Mouse (Mus musculus) hindbrain, embryonic 15.5 days (tissue): ENCODE measurements around the gene Rprd1b. TPM values are rescaled to one million over a fixed set of nuclear protein-coding genes. Genes with fewer than 3 reads are reported as not detected.
A peak's percentile ranks its signal among the peaks of the same experiment; 100 is the strongest.

ENCODE experiments used
- ATAC-seq: fragments of 200-750 bp; cut with Nextera tagmentation; 2 replicates; pipeline ENCODE4 v1.8.0; 2017; ENCODE audit warnings: low read depth, moderate number of reproducible peaks, moderate TSS enrichment; ENCODE audit not compliant: low FRiP score
- H3K27ac ChIP-seq: fragments of 300-500 bp; sonication (generic); replicated peaks from 2 replicates; pipeline ENCODE4 v1.5.1; 2015; ENCODE audit warnings: mild to moderate bottlenecking, inconsistent platforms
- H3K27me3 ChIP-seq: fragments of 300-500 bp; sonication (generic); 2 replicates; pipeline ENCODE4 v1.6.1; 2015; ENCODE audit warnings: control low read depth, inconsistent platforms
- H3K36me3 ChIP-seq: fragments of 300-500 bp; sonication (generic); 2 replicates; pipeline ENCODE4 v1.6.1; 2015; ENCODE audit warnings: control low read depth, inconsistent platforms
- H3K4me1 ChIP-seq: fragments of 300-500 bp; sonication (generic); replicated peaks from 2 replicates; pipeline ENCODE4 v1.6.1; 2015; ENCODE audit warnings: control low read depth, inconsistent platforms
- H3K4me2 ChIP-seq: fragments of 300-500 bp; sonication (generic); 2 replicates; pipeline ENCODE4 v1.6.1; 2015; ENCODE audit warnings: moderate library complexity, mild to moderate bottlenecking, inconsistent platforms
- H3K4me3 ChIP-seq: fragments of 300-500 bp; sonication (generic); 2 replicates; pipeline ENCODE4 v1.5.1; 2015; ENCODE audit warnings: mild to moderate bottlenecking, inconsistent platforms
- H3K9ac ChIP-seq: fragments of 300-500 bp; sonication (generic); 2 replicates; pipeline ENCODE4 v1.6.1; 2015; ENCODE audit warnings: inconsistent platforms
- H3K9me3 ChIP-seq: fragments of 300-500 bp; sonication (generic); 2 replicates; pipeline ENCODE4 v1.6.1; 2016; ENCODE audit warnings: control low read depth, inconsistent platforms
- WGBS: fragments of 180-500 bp; shearing (Covaris S2); methylation state at CpG from one replicate; pipeline ENCODE4 v1.1.7; 2015; 5-methylcytosine and 5-hydroxymethylcytosine counted together
- polyA plus RNA-seq: library from polyadenylated mRNA; unstranded; fragments of >200 nt; fragmentation: Nextera tagmentation; extraction: Ambion mirVana; gene quantifications from 2 replicates; pipeline ENCODE4 v1.2.1, GENCODE M21; 2015

The Rprd1b gene
- polyA plus RNA-seq, 1 experiment from 2014 or later: 31.9 TPM

- no peak overlapping the region for H3K4me2 ChIP-seq
- no peaks in the 10 kb centered on the region for H3K36me3 ChIP-seq
- no peaks in the 10 kb centered on the region for H3K9me3 ChIP-seq
- 0 out of 2 replicates have a peak, but pooled peaks cover 2% of the 10 kb centered on the region for H3K4me1 ChIP-seq
- WGBS: 42% methylated on average over 5 of the region's 5 CpGs
- H3K9ac ChIP-seq: no peak overlapping the region
- ATAC-seq: no peak
- H3K4me3 ChIP-seq: no peak overlapping the region
- no peak overlapping the region for H3K27ac ChIP-seq
- H3K27me3 ChIP-seq: no peaks in the 10 kb centered on the region
Observed at GRCm38 (mm10) chr2:158093345-158093744, 65.0 kb downstream of the Rprd1b start.

- no peak overlapping the region for H3K9ac ChIP-seq
- H3K9me3 ChIP-seq: no peaks in the 10 kb centered on the region
- WGBS: 83% methylated on average over 7 of the region's 7 CpGs
- no peak overlapping the region for H3K4me3 ChIP-seq
- H3K4me1 ChIP-seq: 0 out of 2 replicates have a peak, but pooled peaks cover 2% of the 10 kb centered on the region
- no peaks in the 10 kb centered on the region for H3K36me3 ChIP-seq
- no peaks in the 10 kb centered on the region for H3K27me3 ChIP-seq
- no peak for ATAC-seq
- H3K4me2 ChIP-seq: no peak overlapping the region
- no peak overlapping the region for H3K27ac ChIP-seq
Observed at GRCm38 (mm10) chr2:158094300-158094699, 66.0 kb downstream of the Rprd1b start.

- no peaks in the 10 kb centered on the region for H3K27me3 ChIP-seq
- H3K27ac ChIP-seq: no peak overlapping the region
- no peak overlapping the region for H3K4me2 ChIP-seq
- H3K9ac ChIP-seq: no peak overlapping the region
- WGBS: 80% methylated on average over 5 of the region's 5 CpGs
- no peaks in the 10 kb centered on the region for H3K9me3 ChIP-seq
- H3K36me3 ChIP-seq: no peaks in the 10 kb centered on the region
- 0 out of 2 replicates have a peak, but pooled peaks cover 2% of the 10 kb centered on the region for H3K4me1 ChIP-seq
- no peak for ATAC-seq
- H3K4me3 ChIP-seq: no peak overlapping the region
Observed at GRCm38 (mm10) chr2:158094846-158095245, 66.5 kb downstream of the Rprd1b start.

- H3K4me1 ChIP-seq: 0 out of 2 replicates have a peak, but pooled peaks cover 2% of the 10 kb centered on the region
- no peak overlapping the region for H3K9ac ChIP-seq
- 85% methylated on average over 5 of the region's 5 CpGs for WGBS
- H3K27me3 ChIP-seq: no peaks in the 10 kb centered on the region
- no peaks in the 10 kb centered on the region for H3K36me3 ChIP-seq
- H3K4me2 ChIP-seq: no peak overlapping the region
- no peak overlapping the region for H3K27ac ChIP-seq
- no peaks in the 10 kb centered on the region for H3K9me3 ChIP-seq
- ATAC-seq: no peak
- no peak overlapping the region for H3K4me3 ChIP-seq
Observed at GRCm38 (mm10) chr2:158097071-158097470, 68.8 kb downstream of the Rprd1b start.

GRCm38 (mm10) chr2:158098730-158099129, 70.4 kb downstream of the Rprd1b start:
- Histone ChIP-seq H3K9ac (no peak overlapping the region), H3K36me3 (no peaks in the 10 kb centered on the region), H3K4me1 (0 out of 2 replicates have a peak, but pooled peaks cover 2% of the 10 kb centered on the region), H3K4me2 (no peak overlapping the region), H3K9me3 (no peaks in the 10 kb centered on the region), H3K27ac (no peak overlapping the region), H3K4me3 (no peak overlapping the region), H3K27me3 (no peaks in the 10 kb centered on the region)
- no peak for ATAC-seq
- WGBS: 86% methylated on average over 5 of the region's 5 CpGs

GRCm38 (mm10) chr2:158099537-158099936, 71.2 kb downstream of the Rprd1b start:
- H3K4me2 ChIP-seq: no peak overlapping the region
- no peaks in the 10 kb centered on the region for H3K4me1 ChIP-seq
- no peaks in the 10 kb centered on the region for H3K9me3 ChIP-seq
- H3K27ac ChIP-seq: no peak overlapping the region
- WGBS: 86% methylated on average over 3 of the region's 3 CpGs
- H3K36me3 ChIP-seq: no peaks in the 10 kb centered on the region
- no peak overlapping the region for H3K4me3 ChIP-seq
- H3K9ac ChIP-seq: no peak overlapping the region
- no peaks in the 10 kb centered on the region for H3K27me3 ChIP-seq
- ATAC-seq: no peak

GRCm38 (mm10) chr2:158101768-158102167, 73.5 kb downstream of the Rprd1b start:
- Histone ChIP-seq H3K36me3 (no peaks in the 10 kb centered on the region), H3K4me2 (no peak overlapping the region), H3K4me1 (peaks cover 2% of the 10 kb centered on the region), H3K4me3 (no peak overlapping the region), H3K27me3 (no peaks in the 10 kb centered on the region), H3K27ac (no peak overlapping the region), H3K9me3 (no peaks in the 10 kb centered on the region), H3K9ac (no peak overlapping the region)
- ATAC-seq: no peak
- 81% methylated on average over 5 of the region's 5 CpGs for whole genome bisulfite sequencing

GRCm38 (mm10) chr2:158104966-158105365, 76.7 kb downstream of the Rprd1b start:
- H3K9me3 ChIP-seq: no peaks in the 10 kb centered on the region
- no peaks in the 10 kb centered on the region for H3K36me3 ChIP-seq
- H3K4me2 ChIP-seq: no peak overlapping the region
- ATAC-seq: no peak
- no peak overlapping the region for H3K9ac ChIP-seq
- WGBS: 86% methylated on average over 6 of the region's 6 CpGs
- H3K4me3 ChIP-seq: no peak overlapping the region
- H3K4me1 ChIP-seq: peaks cover 11% of the 10 kb centered on the region
- no peak overlapping the region for H3K27ac ChIP-seq
- H3K27me3 ChIP-seq: no peaks in the 10 kb centered on the region

GRCm38 (mm10) chr2:158105605-158106004, 77.3 kb downstream of the Rprd1b start:
- H3K4me2 ChIP-seq: no peak overlapping the region
- H3K4me3 ChIP-seq: no peak overlapping the region
- H3K9me3 ChIP-seq: no peaks in the 10 kb centered on the region
- ATAC-seq: no peak
- no peaks in the 10 kb centered on the region for H3K27me3 ChIP-seq
- H3K9ac ChIP-seq: no peak overlapping the region
- H3K36me3 ChIP-seq: no peaks in the 10 kb centered on the region
- 94% methylated on average over 6 of the region's 6 CpGs for WGBS
- no peak overlapping the region for H3K27ac ChIP-seq
- H3K4me1 ChIP-seq: peaks cover 11% of the 10 kb centered on the region

- H3K4me2 ChIP-seq: no peak overlapping the region
- 30% methylated on average over 6 of the region's 6 CpGs for WGBS
- no peak overlapping the region for H3K9ac ChIP-seq
- peak overlapping the region; percentile 51; the same call in 1 of the 2 replicates for H3K27ac ChIP-seq
- no peaks in the 10 kb centered on the region for H3K36me3 ChIP-seq
- H3K9me3 ChIP-seq: no peaks in the 10 kb centered on the region
- ATAC-seq: peak; percentile 75; the same call in 1 of the 2 replicates
- H3K27me3 ChIP-seq: no peaks in the 10 kb centered on the region
- H3K4me3 ChIP-seq: no peak overlapping the region
- H3K4me1 ChIP-seq: peaks cover 11% of the 10 kb centered on the region
Observed at GRCm38 (mm10) chr2:158106947-158107587, 78.8 kb downstream of the Rprd1b start.

- H3K27ac ChIP-seq: no peak overlapping the region; the same call in 1 of the 2 replicates
- no peaks in the 10 kb centered on the region for H3K36me3 ChIP-seq
- WGBS: 62% methylated on average over 8 of the region's 8 CpGs
- H3K4me3 ChIP-seq: no peak overlapping the region
- no peak overlapping the region for H3K9ac ChIP-seq
- H3K4me2 ChIP-seq: no peak overlapping the region
- ATAC-seq: no peak
- no peaks in the 10 kb centered on the region for H3K9me3 ChIP-seq
- no peaks in the 10 kb centered on the region for H3K27me3 ChIP-seq
- peaks cover 11% of the 10 kb centered on the region for H3K4me1 ChIP-seq
Observed at GRCm38 (mm10) chr2:158109516-158109915, 81.2 kb downstream of the Rprd1b start.

- H3K4me2 ChIP-seq: no peak overlapping the region
- no peaks in the 10 kb centered on the region for H3K36me3 ChIP-seq
- WGBS: 46% methylated on average over 9 of the region's 9 CpGs
- H3K27me3 ChIP-seq: no peaks in the 10 kb centered on the region
- ATAC-seq: no peak
- no peaks in the 10 kb centered on the region for H3K9me3 ChIP-seq
- H3K27ac ChIP-seq: no peak overlapping the region
- no peak overlapping the region for H3K9ac ChIP-seq
- no peak overlapping the region for H3K4me3 ChIP-seq
- no peaks in the 10 kb centered on the region for H3K4me1 ChIP-seq
Observed at GRCm38 (mm10) chr2:158113591-158114257, 85.4 kb downstream of the Rprd1b start.
